Mouse (Mus musculus) heart, adult 2 months (tissue): Measurements from ENCODE around the gene Gria2. TPM values are rescaled to one million over a fixed set of nuclear protein-coding genes. Genes with fewer than 3 reads are reported as not detected.

Source experiments
- DNase-seq, 2 experiments: peaks; one replicate each; pipeline ENCODE4 v3.0.0; 2021
- H3K27ac ChIP-seq: fragments of 200-600 bp; 2 replicates; pipeline ENCODE4 v1.8.1; 2022
- H3K27me3 ChIP-seq: fragments of 200-500 bp; 2 replicates; pipeline ENCODE4 v1.6.1; 2012; ENCODE audit warnings: mild to moderate bottlenecking, low read length, inconsistent platforms, mixed read lengths; ENCODE audit not compliant: control insufficient read depth, insufficient read depth
- H3K36me3 ChIP-seq: fragments of 200-500 bp; 2 replicates; pipeline ENCODE4 v1.6.1; 2012; ENCODE audit warnings: low read length, inconsistent platforms; ENCODE audit not compliant: control insufficient read depth, insufficient read depth
- H3K4me1 ChIP-seq: fragments of 200-500 bp; 2 replicates; pipeline ENCODE4 v1.6.1; 2011; ENCODE audit warnings: low read length; ENCODE audit not compliant: control insufficient read depth, insufficient read depth
- H3K4me3 ChIP-seq: fragments of 200-600 bp; 2 replicates; pipeline ENCODE4 v1.8.1; 2022
- H3K79me2 ChIP-seq: fragments of 200-500 bp; replicated peaks from 2 replicates; pipeline ENCODE4 v1.6.1; 2012; ENCODE audit warnings: mild to moderate bottlenecking, inconsistent platforms, low read length, moderate library complexity, mixed read lengths; ENCODE audit not compliant: control insufficient read depth, insufficient read depth
- H3K9ac ChIP-seq: fragments of 200-500 bp; 2 replicates; pipeline ENCODE4 v1.6.1; 2012; ENCODE audit warnings: low read depth, mild to moderate bottlenecking, control low read depth, inconsistent platforms, low read length, mixed read lengths
- CTCF ChIP-seq: fragments of 200-600 bp; IDR thresholded peaks from 2 replicates; pipeline ENCODE4 v1.8.1; 2022; ENCODE audit warnings: antibody characterized with exemption, mild to moderate bottlenecking, moderate library complexity
- EP300 ChIP-seq: fragments of 200-500 bp; IDR thresholded peaks from 2 replicates; pipeline ENCODE4 v1.6.1; 2011; ENCODE audit warnings: low read depth, low read length, control low read depth; ENCODE audit not compliant: insufficient read depth
- POLR2A ChIP-seq: fragments of 200-500 bp; IDR thresholded peaks from 2 replicates; pipeline ENCODE4 v1.6.1; 2011; ENCODE audit warnings: mild to moderate bottlenecking, low read depth, low read length, control low read depth; ENCODE audit not compliant: insufficient read depth
- WGBS: fragments of 180-500 bp; shearing (Covaris S2); methylation state at CpG from one replicate; pipeline ENCODE4 v1.1.7; 2018; 5-methylcytosine and 5-hydroxymethylcytosine counted together
- intact Hi-C: fragments of 180-260 bp; cut with DNase I; formaldehyde crosslinking; loops from one replicate; pipeline ENCODE4 v1.15.1; 2025
- long read RNA-seq: library from polyadenylated mRNA; stranded (forward); transcript quantifications from one replicate; pipeline ENCODE4 v2.0.0, GENCODE M21; 2021
- polyA plus RNA-seq: library from polyadenylated mRNA; depleted of rRNA; stranded (reverse); fragments of >200 nt; gene quantifications from 2 replicates; pipeline ENCODE4 v1.2.3, GENCODE M21; 2012; rRNA removed
- total RNA-seq, 2 experiments: library from RNA; stranded (reverse); gene quantifications; 2 replicates each; pipeline ENCODE4 v1.2.3; 2021

The Gria2 gene
- under 1 TPM in 1 of 2 experiments, not detected in 1; 0.09 TPM for total RNA-seq
- under 0.01 TPM in 1 of 2 replicates, not detected in the other for polyA plus RNA-seq
- long read RNA-seq = 0 reads

DNA sequence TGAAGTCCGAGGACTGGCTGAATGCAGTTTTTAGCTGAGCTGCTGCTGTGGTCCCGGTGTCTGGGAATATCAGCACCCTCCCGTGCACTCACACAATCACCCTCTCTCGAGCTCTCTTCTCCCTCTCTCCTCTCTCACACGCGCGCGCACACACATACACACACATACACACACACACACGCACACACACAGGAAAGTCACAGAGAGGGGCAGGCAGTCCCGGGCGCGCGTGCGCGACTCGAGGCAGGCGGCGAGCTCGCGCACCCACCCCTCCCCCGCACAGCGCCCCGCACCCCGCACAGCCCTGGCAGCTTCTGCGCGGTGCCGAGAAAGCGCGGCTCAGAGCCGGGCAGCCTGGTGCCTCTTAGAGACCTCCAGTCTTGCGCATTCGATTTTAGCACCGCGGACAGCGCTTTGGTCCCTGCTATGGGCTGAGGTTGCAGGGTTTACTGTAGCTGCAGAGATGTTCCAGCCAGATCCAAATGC lies at the start of gene Gria2:
Gene Gria2, minus strand, starts transcription at position 240 of the 486 bp plus-strand sequence.
- 1% methylated on average over 35 of the region's 35 CpGs for WGBS
- Histone ChIP-seq H3K79me2 (no peaks in the 10 kb centered on the region), H3K4me1 (no peaks in the 10 kb centered on the region), H3K27me3 (peaks cover 6% of the 10 kb centered on the region), H3K4me3 (no peak within 1 kb of the TSS), H3K36me3 (no peaks in the 10 kb centered on the region), H3K27ac (no peak within 1 kb of the TSS), H3K9ac (no peak within 1 kb of the TSS)
- TF ChIP-seq POLR2A (no peak), EP300 (no peak), CTCF (no peak)
- peak; percentile 8 to 25 for DNase-seq
- intact Hi-C loops = no loop called here

DNA sequence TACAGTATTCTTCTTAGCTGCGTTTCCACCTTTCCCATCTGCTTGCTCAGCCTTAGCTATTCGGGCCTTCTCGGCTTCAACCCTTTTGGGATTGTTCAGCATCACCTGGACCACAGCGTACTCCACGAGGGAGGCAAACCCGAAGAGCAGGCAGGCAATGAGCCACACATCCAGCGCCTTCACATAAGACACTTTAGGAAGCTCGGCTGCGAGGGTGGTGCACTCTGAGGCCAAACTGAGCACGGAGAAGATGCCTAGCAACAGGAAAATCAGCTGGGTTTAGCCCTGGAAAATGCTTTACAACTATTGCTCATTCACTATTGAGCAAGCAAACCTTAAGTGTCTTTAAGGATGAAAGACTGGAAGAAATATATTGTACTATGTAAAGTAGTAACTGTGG lies 48.3 kb upstream of the Gria2 start:
- Histone ChIP-seq H3K27me3 (no peaks in the 10 kb centered on the region), H3K4me3 (no peak overlapping the region), H3K27ac (no peak overlapping the region), H3K79me2 (no peaks in the 10 kb centered on the region), H3K36me3 (no peaks in the 10 kb centered on the region), H3K9ac (no peak overlapping the region), H3K4me1 (no peaks in the 10 kb centered on the region)
- intact Hi-C loops = no loop called here
- 80% methylated on average over 10 of the region's 10 CpGs for WGBS
- DNase-seq = no peak
- TF ChIP-seq POLR2A (no peak), EP300 (no peak)

DNA sequence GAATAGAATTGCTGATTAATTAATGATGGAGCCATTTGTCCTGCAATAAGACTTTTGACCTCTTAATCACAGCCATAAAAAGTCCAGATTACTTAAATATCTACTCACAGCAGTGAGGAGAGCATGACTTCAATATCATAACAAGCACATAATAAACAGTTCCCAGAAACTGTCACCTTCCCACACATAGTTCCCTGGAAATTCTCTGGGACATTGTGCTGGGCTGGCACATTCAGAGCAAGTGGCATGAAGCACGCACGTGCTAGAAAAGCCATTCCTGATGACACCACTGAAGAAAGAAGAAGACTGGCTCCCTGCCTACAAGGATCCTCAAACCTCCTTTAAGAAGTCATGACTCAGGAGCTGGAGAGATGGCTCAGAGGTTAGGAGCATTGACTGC lies 43.0 kb upstream of the Gria2 start:
- no peak overlapping the region for H3K4me3 ChIP-seq
- WGBS = 61% methylated on average over 2 of the region's 2 CpGs
- H3K27me3 ChIP-seq = no peaks in the 10 kb centered on the region
- TF ChIP-seq CTCF (no peak), EP300 (no peak)
- no peaks in the 10 kb centered on the region for H3K79me2 ChIP-seq
- no peaks in the 10 kb centered on the region for H3K4me1 ChIP-seq
- no peak overlapping the region for H3K9ac ChIP-seq
- intact Hi-C loops = no loop called here
- H3K27ac ChIP-seq = no peak overlapping the region
- H3K36me3 ChIP-seq = no peaks in the 10 kb centered on the region
- no peak for DNase-seq

DNA sequence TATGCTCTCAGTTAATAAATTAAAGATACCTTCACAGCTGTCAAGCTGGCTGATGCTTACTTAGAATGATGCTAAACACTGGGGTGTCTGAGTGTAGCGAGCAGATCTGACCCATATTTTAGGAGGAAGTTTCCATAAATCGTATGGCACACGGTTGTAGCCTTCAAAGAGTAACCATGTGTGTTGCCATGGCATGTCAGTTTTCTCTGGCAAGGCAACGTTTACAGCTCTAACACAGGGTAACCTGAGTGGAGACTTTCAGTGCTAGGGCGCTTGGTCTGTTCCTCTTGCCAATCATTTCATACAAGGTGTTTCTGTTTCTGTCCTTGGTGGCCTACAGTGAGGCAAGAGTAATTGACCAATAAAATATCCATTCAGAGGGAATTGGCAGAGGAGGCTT lies 37.2 kb upstream of the Gria2 start:
- Histone ChIP-seq H3K27me3 (no peaks in the 10 kb centered on the region), H3K79me2 (no peaks in the 10 kb centered on the region), H3K36me3 (no peaks in the 10 kb centered on the region), H3K4me1 (no peaks in the 10 kb centered on the region), H3K9ac (no peak overlapping the region), H3K27ac (no peak overlapping the region), H3K4me3 (no peak overlapping the region)
- TF ChIP-seq EP300 (no peak), CTCF (no peak), POLR2A (no peak)
- intact Hi-C loops = no loop called here
- 75% methylated on average over 5 of the region's 5 CpGs for WGBS
- DNase-seq = no peak

DNA sequence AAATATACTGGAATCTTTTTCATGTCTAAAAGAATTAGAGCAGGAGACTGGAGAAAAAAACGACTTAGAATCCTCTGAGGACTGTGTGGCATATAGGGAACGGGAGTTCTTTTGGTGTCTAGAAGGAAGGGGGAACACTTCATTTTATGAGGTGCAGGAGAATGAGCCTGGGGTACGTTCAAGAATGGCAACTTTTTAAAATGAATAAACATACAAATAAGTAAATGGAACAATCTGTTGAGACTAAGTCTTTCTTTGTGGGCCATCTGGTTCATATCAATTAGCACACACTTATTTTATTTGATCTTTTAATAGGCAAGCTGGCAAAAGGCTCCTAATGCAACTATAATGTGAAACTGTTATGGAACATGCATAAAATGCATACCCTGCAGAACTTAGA lies 34.9 kb upstream of the Gria2 start:
- Histone ChIP-seq H3K27me3 (no peaks in the 10 kb centered on the region), H3K79me2 (no peaks in the 10 kb centered on the region), H3K27ac (no peak overlapping the region), H3K36me3 (no peaks in the 10 kb centered on the region), H3K9ac (no peak overlapping the region), H3K4me1 (no peaks in the 10 kb centered on the region), H3K4me3 (no peak overlapping the region)
- no peak for DNase-seq
- WGBS = 58% methylated on average over 3 of the region's 3 CpGs
- no peak for TF ChIP-seq CTCF
- no peak for TF ChIP-seq POLR2A
- no peak for TF ChIP-seq EP300
- intact Hi-C loops = no loop called here

DNA sequence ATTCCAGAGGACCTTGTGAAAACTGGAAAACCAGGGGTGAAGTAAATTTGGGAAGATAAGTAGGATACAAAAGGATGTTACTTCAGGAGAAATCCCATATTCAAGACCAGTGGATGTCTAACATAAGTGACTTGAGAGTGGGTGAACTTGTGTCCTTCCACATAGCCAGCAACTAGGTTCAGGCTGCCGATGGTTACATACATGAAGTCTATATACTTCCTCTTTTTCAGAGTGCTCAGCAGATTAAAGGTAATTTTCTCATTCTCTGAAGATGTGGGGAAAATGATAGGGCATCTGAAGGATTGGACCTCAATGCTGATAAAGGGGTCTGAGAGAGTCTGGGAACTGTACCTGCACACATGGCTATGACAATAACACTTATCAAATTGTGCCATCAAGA lies 21.3 kb upstream of the Gria2 start:
- TF ChIP-seq POLR2A = no peak
- TF ChIP-seq EP300 = no peak
- TF ChIP-seq CTCF = no peak
- no peak overlapping the region for H3K9ac ChIP-seq
- H3K4me3 ChIP-seq = no peak overlapping the region
- WGBS = 72% methylated on average over 1 of the region's 1 CpGs
- no peaks in the 10 kb centered on the region for H3K4me1 ChIP-seq
- H3K27me3 ChIP-seq = no peaks in the 10 kb centered on the region
- intact Hi-C loops = no loop called here
- no peaks in the 10 kb centered on the region for H3K79me2 ChIP-seq
- H3K36me3 ChIP-seq = no peaks in the 10 kb centered on the region
- no peak for DNase-seq
- no peak overlapping the region for H3K27ac ChIP-seq
